Mouse (Mus musculus): ENCODE data around the gene Usmg5. TPM values are rescaled to one million over a fixed set of nuclear protein-coding genes. Genes with fewer than 3 reads are reported as not detected.

Usmg5 gene
- polyA plus RNA-seq, 1 experiment from 2014 or later: 2,054 TPM

- Histone ChIP-seq H3K9ac (ENCODE audit: low read depth, low read length) (no peak overlapping the region), H3K27ac (ENCODE audit: low read depth, low read length) (no peak overlapping the region), H3K27me3 (ENCODE audit: control insufficient read depth, insufficient read depth, low read length) (no peaks in the 10 kb centered on the region), H3K4me1 (ENCODE audit: control insufficient read depth, insufficient read depth, low read length) (peaks cover 3% of the 10 kb centered on the region; the same call in 1 of the 2 replicates), H3K9me3 (replicated peaks; ENCODE audit: control insufficient read depth, low read length) (no peaks in the 10 kb centered on the region), H3K36me3 (ENCODE audit: control insufficient read depth, insufficient read depth, low read length) (peaks cover 6% of the 10 kb centered on the region; the same call in 1 of the 2 replicates), H3K4me3 (ENCODE audit: low read depth, low read length) (no peak overlapping the region), H3K4me2 (no peak overlapping the region)
- WGBS (ENCODE audit: insufficient replicate concordance): 65% methylated on average over 4 of the region's 4 CpGs
- no peak for ATAC-seq (replicated peaks; ENCODE audit: insufficient number of reproducible peaks, low FRiP score, low TSS enrichment)
Observed at GRCm38 (mm10) chr19:47049061-47049460, 41.4 kb downstream of the Usmg5 start.

GRCm38 (mm10) chr19:47047236-47047833, 43.1 kb downstream of the Usmg5 start:
- Histone ChIP-seq H3K4me2 (no peak overlapping the region), H3K4me1 (ENCODE audit: control insufficient read depth, insufficient read depth, low read length) (peaks cover 3% of the 10 kb centered on the region; the same call in 1 of the 2 replicates), H3K27me3 (ENCODE audit: control insufficient read depth, insufficient read depth, low read length) (no peaks in the 10 kb centered on the region), H3K9me3 (replicated peaks; ENCODE audit: control insufficient read depth, low read length) (no peaks in the 10 kb centered on the region), H3K36me3 (ENCODE audit: control insufficient read depth, insufficient read depth, low read length) (peaks cover 6% of the 10 kb centered on the region; the same call in 1 of the 2 replicates), H3K9ac (ENCODE audit: low read depth, low read length) (no peak overlapping the region), H3K4me3 (ENCODE audit: low read depth, low read length) (no peak overlapping the region), H3K27ac (ENCODE audit: low read depth, low read length) (no peak overlapping the region)
- 84% methylated on average over 13 of the region's 13 CpGs for WGBS (ENCODE audit: insufficient replicate concordance)
- ATAC-seq (replicated peaks; ENCODE audit: insufficient number of reproducible peaks, low FRiP score, low TSS enrichment): no peak

- H3K4me2 ChIP-seq: no peak overlapping the region
- ATAC-seq (replicated peaks; ENCODE audit: insufficient number of reproducible peaks, low FRiP score, low TSS enrichment): no peak
- no peaks in the 10 kb centered on the region for H3K9me3 ChIP-seq (replicated peaks; ENCODE audit: control insufficient read depth, low read length)
- H3K9ac ChIP-seq (ENCODE audit: low read depth, low read length): no peak overlapping the region
- H3K4me1 ChIP-seq (ENCODE audit: control insufficient read depth, insufficient read depth, low read length): peaks cover 3% of the 10 kb centered on the region; the same call in 1 of the 2 replicates
- H3K36me3 ChIP-seq (ENCODE audit: control insufficient read depth, insufficient read depth, low read length): peaks cover 6% of the 10 kb centered on the region; the same call in 1 of the 2 replicates
- no peak overlapping the region for H3K4me3 ChIP-seq (ENCODE audit: low read depth, low read length)
- H3K27me3 ChIP-seq (ENCODE audit: control insufficient read depth, insufficient read depth, low read length): no peaks in the 10 kb centered on the region
- WGBS (ENCODE audit: insufficient replicate concordance): 100% methylated on average over 1 of the region's 1 CpGs
- no peak overlapping the region for H3K27ac ChIP-seq (ENCODE audit: low read depth, low read length)
Observed at GRCm38 (mm10) chr19:47046343-47046742, 44.1 kb downstream of the Usmg5 start.

GRCm38 (mm10) chr19:47043608-47044007, 46.8 kb downstream of the Usmg5 start:
- no peak for ATAC-seq (replicated peaks; ENCODE audit: insufficient number of reproducible peaks, low FRiP score, low TSS enrichment)
- Histone ChIP-seq H3K9me3 (replicated peaks; ENCODE audit: control insufficient read depth, low read length) (no peaks in the 10 kb centered on the region), H3K27ac (ENCODE audit: low read depth, low read length) (no peak overlapping the region), H3K4me2 (no peak overlapping the region), H3K9ac (ENCODE audit: low read depth, low read length) (no peak overlapping the region), H3K27me3 (ENCODE audit: control insufficient read depth, insufficient read depth, low read length) (no peaks in the 10 kb centered on the region), H3K36me3 (ENCODE audit: control insufficient read depth, insufficient read depth, low read length) (peaks cover 10% of the 10 kb centered on the region), H3K4me3 (ENCODE audit: low read depth, low read length) (no peak overlapping the region), H3K4me1 (ENCODE audit: control insufficient read depth, insufficient read depth, low read length) (no peaks in the 10 kb centered on the region)
- WGBS (ENCODE audit: insufficient replicate concordance): 82% methylated on average over 3 of the region's 3 CpGs

GRCm38 (mm10) chr19:47040720-47041473, 49.5 kb downstream of the Usmg5 start:
- H3K4me1 ChIP-seq (ENCODE audit: control insufficient read depth, insufficient read depth, low read length): no peaks in the 10 kb centered on the region
- no peak overlapping the region for H3K4me3 ChIP-seq (ENCODE audit: low read depth, low read length)
- H3K27ac ChIP-seq (ENCODE audit: low read depth, low read length): no peak overlapping the region
- no peak for ATAC-seq (replicated peaks; ENCODE audit: insufficient number of reproducible peaks, low FRiP score, low TSS enrichment)
- H3K27me3 ChIP-seq (ENCODE audit: control insufficient read depth, insufficient read depth, low read length): no peaks in the 10 kb centered on the region
- H3K9me3 ChIP-seq (replicated peaks; ENCODE audit: control insufficient read depth, low read length): no peaks in the 10 kb centered on the region
- WGBS (ENCODE audit: insufficient replicate concordance): 90% methylated on average over 3 of the region's 3 CpGs
- H3K36me3 ChIP-seq (ENCODE audit: control insufficient read depth, insufficient read depth, low read length): peaks cover 4% of the 10 kb centered on the region
- H3K9ac ChIP-seq (ENCODE audit: low read depth, low read length): no peak overlapping the region
- no peak overlapping the region for H3K4me2 ChIP-seq

GRCm38 (mm10) chr19:47036596-47036995, 53.9 kb downstream of the Usmg5 start:
- Histone ChIP-seq H3K4me1 (ENCODE audit: control insufficient read depth, insufficient read depth, low read length) (no peaks in the 10 kb centered on the region), H3K9me3 (replicated peaks; ENCODE audit: control insufficient read depth, low read length) (no peaks in the 10 kb centered on the region), H3K9ac (ENCODE audit: low read depth, low read length) (no peak overlapping the region), H3K36me3 (ENCODE audit: control insufficient read depth, insufficient read depth, low read length) (peaks cover 12% of the 10 kb centered on the region), H3K27me3 (ENCODE audit: control insufficient read depth, insufficient read depth, low read length) (no peaks in the 10 kb centered on the region), H3K27ac (ENCODE audit: low read depth, low read length) (no peak overlapping the region), H3K4me3 (ENCODE audit: low read depth, low read length) (no peak overlapping the region), H3K4me2 (no peak overlapping the region)
- 85% methylated on average over 3 of the region's 3 CpGs for WGBS (ENCODE audit: insufficient replicate concordance)
- no peak for ATAC-seq (replicated peaks; ENCODE audit: insufficient number of reproducible peaks, low FRiP score, low TSS enrichment)

GRCm38 (mm10) chr19:47034916-47035315, 55.5 kb downstream of the Usmg5 start:
- Histone ChIP-seq H3K36me3 (ENCODE audit: control insufficient read depth, insufficient read depth, low read length) (peaks cover 7% of the 10 kb centered on the region), H3K9me3 (replicated peaks; ENCODE audit: control insufficient read depth, low read length) (no peaks in the 10 kb centered on the region)
- 88% methylated on average over 4 of the region's 4 CpGs for WGBS (ENCODE audit: insufficient replicate concordance)

More at GRCm38 (mm10) chr19:47034916-47035315, 55.5 kb downstream of the Usmg5 start:
- H3K27me3 ChIP-seq (ENCODE audit: control insufficient read depth, insufficient read depth, low read length): no peaks in the 10 kb centered on the region
- no peak for ATAC-seq (replicated peaks; ENCODE audit: insufficient number of reproducible peaks, low FRiP score, low TSS enrichment)
- H3K9ac ChIP-seq (ENCODE audit: low read depth, low read length): no peak overlapping the region
- no peaks in the 10 kb centered on the region for H3K4me1 ChIP-seq (ENCODE audit: control insufficient read depth, insufficient read depth, low read length)
- H3K27ac ChIP-seq (ENCODE audit: low read depth, low read length): no peak overlapping the region
- no peak overlapping the region for H3K4me2 ChIP-seq
- H3K4me3 ChIP-seq (ENCODE audit: low read depth, low read length): no peak overlapping the region

All from heart, embryonic 11.5 days (tissue).